Mouse (Mus musculus) C2C12 (cell line): ENCODE data around the gene Ms4a18. TPM values are rescaled to one million over a fixed set of nuclear protein-coding genes. Genes with fewer than 3 reads are reported as not detected.

Experiments used
- H3K27me3 ChIP-seq: one replicate; pipeline ENCODE4 v1.6.1; 2011; ENCODE audit not compliant: control insufficient read depth, insufficient read depth, insufficient read length
- H3K36me3 ChIP-seq: one replicate; pipeline ENCODE4 v1.6.1; 2011; ENCODE audit not compliant: control insufficient read depth, insufficient read depth
- H3K4me3 ChIP-seq: one replicate; pipeline ENCODE4 v1.5.1; 2011; ENCODE audit warnings: mild to moderate bottlenecking, control low read depth; ENCODE audit not compliant: poor library complexity, insufficient read depth, severe bottlenecking
- H3K79me2 ChIP-seq: one replicate; pipeline ENCODE4 v1.6.1; 2011; ENCODE audit not compliant: control insufficient read depth, insufficient read depth
- H3K79me3 ChIP-seq: one replicate; pipeline ENCODE4 v1.6.1; 2011; ENCODE audit warnings: low read depth, control low read depth
- H3ac ChIP-seq: one replicate; pipeline ENCODE3; 2011; ENCODE audit warnings: low read depth; ENCODE audit not compliant: control insufficient read depth, insufficient read length
- CEBPB ChIP-seq: IDR thresholded peaks from one replicate; pipeline ENCODE4 v1.6.1; 2011; ENCODE audit warnings: low read depth, mild to moderate bottlenecking, control low read depth, moderate library complexity
- CTCF ChIP-seq: IDR thresholded peaks from one replicate; pipeline ENCODE4 v1.5.1; 2011; ENCODE audit not compliant: control insufficient read depth, insufficient read depth, insufficient read length
- FOSL1 ChIP-seq: IDR thresholded peaks from one replicate; pipeline ENCODE4 v1.8.0; 2011; ENCODE audit warnings: mild to moderate bottlenecking, low read length; ENCODE audit not compliant: poor library complexity, insufficient read depth, severe bottlenecking
- MAX ChIP-seq: IDR thresholded peaks from one replicate; pipeline ENCODE4 v1.6.1; 2011; ENCODE audit warnings: mild to moderate bottlenecking, control low read depth
- MYOD1 ChIP-seq: IDR thresholded peaks from one replicate; pipeline ENCODE4 v1.6.1; 2011; ENCODE audit warnings: low read depth; ENCODE audit not compliant: control insufficient read depth, insufficient read length
- MYOG ChIP-seq: IDR thresholded peaks from one replicate; pipeline ENCODE4 v1.6.1; 2011; ENCODE audit not compliant: control insufficient read depth, insufficient read length; ENCODE audit errors: extremely low read depth
- USF1 ChIP-seq: IDR thresholded peaks from one replicate; pipeline ENCODE4 v1.6.1; 2011; ENCODE audit warnings: low read depth, mild to moderate bottlenecking, control low read depth, moderate library complexity
- polyA plus RNA-seq: library from polyadenylated mRNA; unstranded; fragments of >200 nt; fragmentation: generic; extraction: Trizol; gene quantifications from one replicate; pipeline ENCODE4 v1.2.1, GENCODE M21; 2012; ENCODE audit warnings: missing spikeins

The Ms4a18 gene
- polyA plus RNA-seq, 1 experiment: not detected

DNA sequence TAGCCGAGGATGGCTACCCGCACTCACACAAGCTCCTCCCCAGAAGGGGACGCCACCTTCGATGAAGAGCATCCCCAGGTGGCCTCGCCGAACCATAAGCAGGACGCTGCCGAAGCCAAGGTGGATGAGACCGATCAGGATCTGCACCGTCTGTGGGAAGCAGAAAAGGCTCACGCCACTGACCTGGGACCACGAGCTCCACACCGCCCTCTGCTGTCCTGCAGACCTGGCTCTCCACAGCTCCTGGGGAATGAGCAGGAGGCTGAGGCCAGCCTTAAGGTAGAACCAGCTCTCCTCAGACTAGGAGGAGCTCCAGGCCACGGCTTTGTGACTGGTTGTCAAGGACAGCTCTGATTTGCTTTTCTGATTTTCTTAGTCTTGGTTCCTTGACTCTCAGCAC lies 34.7 kb downstream of the Ms4a18 start:
- no peaks in the 10 kb centered on the region for H3K27me3 ChIP-seq
- H3K79me2 ChIP-seq: no peaks in the 10 kb centered on the region
- no peak for TF ChIP-seq FOSL1
- TF ChIP-seq MYOG: no peak
- peak; percentile 25 for TF ChIP-seq CTCF
- TF ChIP-seq MAX: no peak
- H3K79me3 ChIP-seq: no peaks in the 10 kb centered on the region
- H3K36me3 ChIP-seq: no peaks in the 10 kb centered on the region
- H3K4me3 ChIP-seq: no peak overlapping the region
- no peak overlapping the region for H3ac ChIP-seq

DNA sequence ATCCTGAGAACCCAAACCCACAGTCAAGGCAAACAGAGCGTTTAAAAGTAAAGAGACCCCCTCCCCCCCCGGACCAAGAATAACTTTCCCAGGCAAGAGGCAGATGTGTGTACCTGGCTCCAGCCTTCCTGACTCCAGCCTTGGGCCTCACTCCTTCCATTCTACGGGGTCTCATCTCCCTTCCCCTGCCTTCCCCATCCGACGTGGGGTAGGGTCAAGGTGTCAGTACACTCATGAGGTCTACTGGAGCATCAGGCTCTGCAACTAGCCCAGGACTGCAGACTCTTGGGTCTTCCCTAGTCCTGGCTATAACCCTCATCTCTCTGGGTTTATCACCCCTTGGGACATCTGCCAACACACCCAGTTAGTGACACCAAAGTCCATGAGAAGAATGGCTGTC lies 37.6 kb downstream of the Ms4a18 start:
- no peaks in the 10 kb centered on the region for H3K79me2 ChIP-seq
- no peak for TF ChIP-seq FOSL1
- TF ChIP-seq MYOD1: no peak
- no peak for TF ChIP-seq CTCF
- no peak for TF ChIP-seq CEBPB
- no peak for TF ChIP-seq MAX
- no peak overlapping the region for H3ac ChIP-seq
- no peaks in the 10 kb centered on the region for H3K27me3 ChIP-seq
- H3K4me3 ChIP-seq: no peak overlapping the region
- no peaks in the 10 kb centered on the region for H3K79me3 ChIP-seq
- H3K36me3 ChIP-seq: no peaks in the 10 kb centered on the region

DNA sequence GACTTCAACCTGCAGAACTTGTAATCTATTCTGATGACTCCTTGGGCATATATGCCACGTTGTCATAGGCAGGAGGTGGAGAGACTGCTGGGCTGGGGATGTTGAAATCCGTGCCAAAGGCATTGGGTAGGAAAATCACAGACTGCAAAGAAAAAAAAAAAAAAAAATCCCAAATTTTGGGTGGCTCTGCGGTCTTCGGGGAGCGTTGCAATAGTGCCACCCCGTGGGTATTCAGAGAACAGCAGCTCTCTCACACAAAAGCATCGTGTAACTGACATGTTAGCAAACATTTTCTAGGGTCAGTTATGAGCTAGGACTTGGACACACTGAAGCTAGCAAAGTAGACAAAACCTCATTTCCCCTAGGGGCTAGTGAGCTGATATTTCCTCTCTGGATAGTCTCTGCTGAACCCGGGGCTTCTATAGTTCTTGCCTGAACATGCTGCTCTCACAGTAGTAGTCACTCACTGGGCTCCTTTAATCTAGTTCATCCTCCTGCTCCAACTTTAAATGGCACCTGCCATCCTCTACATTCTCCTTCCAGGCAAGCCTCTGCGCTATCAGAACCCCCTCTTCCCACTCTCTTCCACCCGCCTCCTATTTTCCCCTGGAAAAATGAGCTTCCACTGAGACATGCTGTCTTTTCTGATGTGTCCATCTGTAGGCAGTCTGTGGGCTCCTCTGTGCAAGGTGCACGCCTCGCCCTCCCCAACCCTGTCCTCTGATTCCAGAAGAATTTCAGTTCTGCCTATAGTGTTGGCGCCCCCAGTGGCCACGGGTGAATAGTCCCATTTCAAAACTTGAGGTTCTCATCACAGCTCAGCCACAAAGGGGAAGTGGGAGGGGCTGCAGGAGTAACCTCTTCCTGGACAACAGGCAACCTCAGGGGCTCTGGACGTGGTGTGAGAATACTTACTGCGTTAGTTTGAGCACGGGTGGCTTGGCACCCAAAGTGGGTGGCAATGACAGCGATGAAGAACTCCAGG lies 38.4 kb downstream of the Ms4a18 start:
- H3ac ChIP-seq: no peak overlapping the region
- H3K79me3 ChIP-seq: no peaks in the 10 kb centered on the region
- H3K36me3 ChIP-seq: no peaks in the 10 kb centered on the region
- H3K79me2 ChIP-seq: no peaks in the 10 kb centered on the region
- H3K4me3 ChIP-seq: no peak overlapping the region
- H3K27me3 ChIP-seq: no peaks in the 10 kb centered on the region
- TF ChIP-seq CEBPB (no peak), CTCF (peak; percentile 29)

DNA sequence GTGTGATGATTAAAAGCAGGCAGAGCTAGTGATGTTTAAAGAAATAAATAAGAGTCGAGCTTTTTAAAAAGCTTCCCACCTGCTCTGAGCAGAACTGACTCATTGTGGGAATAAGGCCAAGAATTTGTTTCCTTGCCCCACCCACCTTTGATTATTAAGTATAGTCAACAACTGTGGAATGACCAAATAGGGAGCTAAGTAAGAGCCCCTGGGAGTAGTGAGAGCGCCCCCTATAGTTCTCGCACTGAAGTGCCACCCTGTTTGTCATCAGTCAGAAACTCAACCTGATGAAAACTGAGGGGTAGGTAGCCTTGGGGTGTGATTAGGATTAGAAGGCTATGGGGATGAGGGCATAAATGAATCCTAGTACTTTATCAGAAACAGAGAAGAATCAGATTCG lies 41.5 kb downstream of the Ms4a18 start:
- H3K36me3 ChIP-seq: no peaks in the 10 kb centered on the region
- TF ChIP-seq MYOG (no peak), FOSL1 (no peak), USF1 (no peak), CEBPB (no peak), MYOD1 (no peak), MAX (no peak), CTCF (no peak)
- no peak overlapping the region for H3K4me3 ChIP-seq
- no peaks in the 10 kb centered on the region for H3K79me2 ChIP-seq
- H3ac ChIP-seq: no peak overlapping the region
- H3K79me3 ChIP-seq: no peaks in the 10 kb centered on the region
- no peaks in the 10 kb centered on the region for H3K27me3 ChIP-seq

DNA sequence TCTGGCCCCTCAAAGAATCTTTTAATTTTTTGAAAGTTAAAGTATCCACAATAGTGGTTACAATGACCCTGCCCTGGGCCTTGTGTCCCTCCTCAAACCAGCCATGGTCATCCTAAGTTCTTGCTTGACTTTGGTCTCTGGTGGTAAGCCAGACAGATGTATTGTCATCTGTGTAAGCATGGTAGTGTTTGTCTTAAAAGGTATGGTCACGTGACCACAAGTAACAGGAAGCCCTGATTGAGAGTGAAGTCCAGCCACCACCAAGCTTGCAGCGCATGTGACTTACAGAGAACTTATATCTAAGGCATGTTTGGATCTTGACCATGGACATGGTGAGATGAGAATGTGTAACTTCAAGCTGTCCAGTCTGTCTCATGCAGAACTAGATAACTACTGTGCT lies 42.6 kb downstream of the Ms4a18 start:
- no peaks in the 10 kb centered on the region for H3K79me2 ChIP-seq
- no peaks in the 10 kb centered on the region for H3K36me3 ChIP-seq
- H3K79me3 ChIP-seq: no peaks in the 10 kb centered on the region
- H3K4me3 ChIP-seq: no peak overlapping the region
- no peak overlapping the region for H3ac ChIP-seq
- H3K27me3 ChIP-seq: no peaks in the 10 kb centered on the region
- TF ChIP-seq MYOG (no peak), MAX (no peak), CEBPB (no peak), USF1 (peak; percentile 72), MYOD1 (no peak), FOSL1 (no peak), CTCF (no peak)

DNA sequence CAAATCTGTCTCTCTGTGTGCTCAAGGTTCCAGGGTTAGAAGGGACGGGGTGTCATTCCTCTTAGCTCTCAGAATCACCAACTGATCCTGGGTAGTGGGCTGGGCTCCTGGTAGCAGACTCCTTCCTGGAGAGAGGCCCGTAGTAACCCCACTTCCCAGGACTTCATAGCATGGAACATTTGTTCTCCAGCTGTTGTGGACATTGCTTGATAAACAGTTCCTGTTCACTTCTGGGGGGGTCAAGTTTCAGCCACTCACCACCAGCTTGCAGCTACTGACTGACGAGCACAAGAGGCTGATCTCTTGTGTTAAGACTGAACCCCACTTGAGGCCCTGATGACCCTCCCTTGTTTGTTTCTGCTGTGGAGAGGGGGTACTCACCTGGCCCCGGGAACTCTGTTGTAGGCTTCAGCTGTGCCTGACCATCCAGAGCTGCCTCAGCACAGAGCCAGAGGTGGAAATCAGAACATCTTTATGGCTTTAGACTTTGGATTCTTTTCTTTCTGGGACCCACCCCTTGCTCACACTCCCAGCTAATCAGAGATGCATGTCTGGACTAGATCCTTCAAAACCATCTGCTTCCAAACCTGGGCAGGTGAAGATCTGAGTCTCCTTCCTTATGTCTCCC lies 43.5 kb downstream of the Ms4a18 start, which contains the start of gene Ms4a10:
Gene Ms4a10 (minus strand): TSS at position 433 of the 628 bp plus-strand sequence.
- no peak within 1 kb of the TSS for H3K4me3 ChIP-seq
- H3K27me3 ChIP-seq: peaks cover 4% of the 10 kb centered on the region
- H3K79me3 ChIP-seq: no peaks in the 10 kb centered on the region
- TF ChIP-seq MAX: no peak
- TF ChIP-seq CEBPB: no peak
- no peak for TF ChIP-seq USF1
- no peak for TF ChIP-seq CTCF
- no peak for TF ChIP-seq FOSL1
- H3K36me3 ChIP-seq: no peaks in the 10 kb centered on the region
- H3K79me2 ChIP-seq: no peaks in the 10 kb centered on the region
- no peak within 1 kb of the TSS for H3ac ChIP-seq
